Mouse (Mus musculus): ENCODE measurements around the gene Cdc42ep2.

- TF ChIP-seq MAX (IDR thresholded peaks at IDR 0.05; ENCODE audit: low read depth) (no peak), CEBPB (IDR thresholded peaks at IDR 0.05; ENCODE audit: insufficient read depth, poor library complexity, severe bottlenecking) (no peak), POLR2A (IDR thresholded peaks at IDR 0.05; ENCODE audit: insufficient read length, low read depth) (no peak), USF1 (IDR thresholded peaks at IDR 0.05; ENCODE audit: low read depth) (no peak), REST (IDR thresholded peaks at IDR 0.05; ENCODE audit: insufficient read depth, insufficient read length) (no peak), TCF12 (IDR thresholded peaks at IDR 0.05; ENCODE audit: insufficient read depth, poor library complexity, severe bottlenecking) (no peak), MYOD1 (IDR thresholded peaks at IDR 0.05; ENCODE audit: control insufficient read depth in 1 of 3, insufficient read length in 2 of 3, low read depth in 2 of 3) (peak in 2 of 3 experiments; percentile 19 to 26), POLR2AphosphoS2 (IDR thresholded peaks at IDR 0.05; ENCODE audit: insufficient read length, low read depth) (no peak), E2F4 (IDR thresholded peaks at IDR 0.05; ENCODE audit: insufficient read depth) (no peak), MYOG (IDR thresholded peaks at IDR 0.05; ENCODE audit: control insufficient read depth in 1 of 3, insufficient read depth in 1 of 3, insufficient read length in 2 of 3, low read depth in 2 of 3) (peak in 1 of 3 experiments; percentile 21)
These were observed 31.2 kb downstream of the Cdc42ep2 start for GRCm38 (mm10) chr19:5893282-5894001.
